Mouse (Mus musculus) brain, embryonic 18.5 days (tissue): ENCODE measurements at regions not wholly inside any gene's neighbourhood (a gene's known extent, or its start where the extent isn't known, plus 50 kb on each side); places are given as distances from the start of the nearest gene placed in this dataset.

ENCODE experiments used
- DNase-seq: peaks from one replicate; pipeline ENCODE4 v3.0.0-alpha.2; 2012; ENCODE audit warnings: low read depth, low spot score

DNA sequence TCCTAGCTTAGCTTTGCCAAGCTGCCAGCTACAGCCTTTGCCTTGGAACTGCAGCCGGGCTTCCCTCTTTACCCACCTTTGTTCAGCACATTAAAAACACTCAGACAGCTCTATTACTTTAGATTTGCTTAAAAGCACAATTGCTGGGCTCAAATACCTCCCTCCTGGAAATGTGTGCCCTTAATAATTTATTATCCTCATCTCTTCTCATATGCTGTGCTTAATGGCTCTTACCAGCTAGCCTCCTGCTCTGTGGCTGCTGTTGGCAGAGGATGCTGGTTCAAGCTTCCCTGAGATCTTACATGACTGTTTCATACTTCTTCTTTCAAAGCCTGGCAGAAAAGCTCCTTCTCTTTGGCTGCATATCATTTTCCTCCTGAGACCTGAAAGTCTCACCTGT, 378.1 kb upstream of the Cdh19 start:
- DNase-seq: no peak

DNA sequence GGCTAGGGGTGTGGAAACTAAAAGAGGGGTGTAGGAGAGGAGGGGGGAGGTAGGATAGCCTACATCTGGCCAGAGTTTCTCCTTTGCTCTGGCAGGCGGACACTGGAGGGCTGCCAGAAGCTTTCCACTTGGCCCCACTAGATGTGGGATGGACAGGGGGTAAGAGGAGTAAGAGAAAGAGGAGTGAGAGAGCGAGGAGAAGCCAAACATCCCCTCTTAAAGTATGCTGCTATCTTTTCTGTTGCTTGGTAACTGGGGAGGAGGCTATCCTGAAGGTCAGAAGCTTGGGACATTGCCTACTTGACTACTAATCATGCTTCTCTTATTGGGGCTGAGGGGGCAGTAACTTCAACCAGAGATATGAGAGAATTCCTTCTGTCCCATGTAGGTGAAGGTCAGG, 360.5 kb upstream of the Cdh19 start:
- DNase-seq: no peak

DNA sequence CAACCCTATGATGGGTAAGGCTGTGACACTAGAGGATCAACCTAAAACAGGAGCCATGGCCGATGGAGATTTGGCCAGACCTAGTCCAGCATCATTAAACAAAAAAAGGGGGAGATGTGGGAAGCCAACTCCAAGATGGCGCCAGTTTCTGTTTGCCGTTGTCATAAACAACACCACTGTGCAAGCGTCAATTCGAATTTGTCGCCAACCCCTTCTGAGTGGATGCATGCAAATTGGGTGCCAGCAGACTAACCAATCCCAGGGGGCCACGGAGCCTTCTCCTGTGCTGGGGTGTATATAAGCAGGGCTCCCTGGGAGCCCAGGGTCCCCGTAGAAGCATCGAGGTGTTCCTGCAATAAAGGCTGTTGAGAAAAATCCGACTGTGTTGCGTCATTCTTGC, 324.9 kb upstream of the Cdh19 start:
- no peak for DNase-seq

DNA sequence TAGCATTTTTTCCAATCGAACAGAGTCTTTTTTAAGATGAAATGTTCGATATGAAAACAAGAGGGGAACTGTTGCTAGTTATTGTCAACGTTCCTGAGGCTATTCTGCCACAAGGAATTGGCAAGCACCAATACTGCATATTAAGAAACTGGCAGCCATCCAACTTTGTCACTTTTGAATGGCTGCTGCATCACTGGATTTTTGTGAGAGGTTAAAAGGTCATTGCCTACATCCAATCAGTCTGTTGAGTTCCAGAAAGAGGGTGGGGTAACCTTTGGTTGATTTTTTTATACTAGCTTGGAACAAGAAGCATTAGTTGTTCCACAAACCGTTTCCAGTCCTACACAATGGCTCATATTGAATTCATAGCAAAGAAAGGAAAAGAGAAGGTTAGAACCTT, 309.0 kb upstream of the Cdh19 start:
- DNase-seq: no peak

DNA sequence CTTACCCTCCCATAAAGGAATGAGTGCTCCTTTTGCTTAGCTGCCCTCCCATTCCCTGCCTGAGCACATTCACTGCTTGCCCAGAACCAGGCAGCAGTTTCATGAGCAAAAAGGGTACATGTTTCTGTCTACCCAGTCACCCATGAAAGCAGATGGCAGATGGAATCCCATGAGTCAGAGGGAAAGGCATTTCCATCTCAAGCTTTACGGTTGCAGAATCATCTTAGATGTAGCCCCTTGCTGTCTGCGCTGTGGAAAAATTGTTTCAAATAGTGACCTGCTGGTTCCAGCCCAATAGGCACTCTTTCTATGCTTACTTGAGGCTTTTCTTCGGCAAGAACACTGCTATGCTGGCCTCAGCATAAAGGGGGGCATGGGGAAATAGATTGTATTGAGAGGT, 308.5 kb upstream of the Cdh19 start:
- no peak for DNase-seq

DNA sequence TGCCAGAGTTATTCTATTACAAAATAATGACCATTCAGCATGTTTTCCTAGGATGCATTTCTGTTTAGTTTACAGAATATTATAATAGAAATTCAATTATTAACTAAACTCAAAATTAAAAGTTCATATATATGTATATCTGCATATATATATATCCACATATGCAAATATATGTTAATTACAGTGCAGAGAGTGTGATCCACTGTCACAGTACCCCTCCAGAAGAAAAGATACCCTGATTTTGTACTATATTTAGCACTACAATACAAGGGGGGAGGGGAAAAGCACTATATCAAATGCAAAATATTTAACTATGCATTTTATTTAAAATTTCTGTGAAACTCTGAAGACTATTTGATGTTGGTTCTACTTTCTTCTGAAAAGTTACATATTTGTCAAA, 265.4 kb upstream of the Cdh19 start:
- DNase-seq: no peak

DNA sequence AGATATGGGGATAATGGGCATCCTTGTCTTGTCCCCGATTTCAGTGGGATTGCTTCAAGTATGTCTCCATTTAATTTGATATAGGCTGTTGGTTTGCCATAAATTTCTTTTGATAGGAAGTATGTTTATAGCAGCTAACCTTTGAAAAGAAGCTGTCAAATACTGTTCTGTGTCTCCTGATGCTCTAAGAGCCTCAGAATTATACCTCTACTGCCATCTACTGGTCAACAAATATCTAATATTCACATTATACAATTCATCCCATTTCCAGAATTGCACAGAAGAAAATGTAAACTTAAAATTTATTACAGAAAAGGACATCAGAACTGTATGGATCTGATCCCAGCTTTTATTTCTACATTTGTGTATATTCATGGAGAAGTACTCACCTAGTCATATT, 265.0 kb upstream of the Cdh19 start:
- DNase-seq: peak; percentile 42
